Mouse (Mus musculus) 3134 (cell line): Measurements from ENCODE around the gene Cpeb1.

Experiments used
- DNase-seq: peaks from one replicate; pipeline ENCODE4 v3.0.0-alpha.2; 2011; ENCODE audit warnings: low spot score; ENCODE audit not compliant: insufficient read length; ENCODE audit errors: extremely low read depth

Gene Cpeb1

DNA sequence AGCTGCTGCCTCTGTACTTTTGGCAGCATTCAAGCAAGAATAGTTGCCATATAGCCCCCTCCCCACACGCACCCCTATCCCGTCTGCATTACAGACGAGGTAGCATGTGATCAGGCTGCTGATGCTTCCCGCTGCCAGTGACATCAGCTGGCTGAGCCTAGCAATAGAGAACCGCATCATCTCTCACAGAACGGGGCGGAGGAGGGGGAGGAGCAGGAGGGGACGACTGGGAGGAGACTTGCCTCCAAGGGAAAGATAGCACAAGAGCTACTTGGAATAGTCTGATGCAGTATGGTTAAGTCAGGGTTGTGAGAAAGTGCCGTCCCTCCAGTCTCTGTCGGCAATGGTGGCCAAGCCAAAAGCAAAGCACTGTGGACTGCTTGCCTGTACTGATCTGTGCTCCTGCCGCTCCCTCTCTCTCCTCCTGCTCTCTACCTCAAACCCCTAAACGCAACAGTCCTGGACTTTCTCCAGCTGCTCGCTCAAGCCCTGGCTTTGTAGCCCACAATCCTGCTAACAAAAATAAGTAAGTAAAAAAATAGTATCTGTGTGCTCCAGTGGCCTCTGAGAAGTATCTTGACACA, 82.8 kb downstream of the Cpeb1 start:
- no peak for DNase-seq

DNA sequence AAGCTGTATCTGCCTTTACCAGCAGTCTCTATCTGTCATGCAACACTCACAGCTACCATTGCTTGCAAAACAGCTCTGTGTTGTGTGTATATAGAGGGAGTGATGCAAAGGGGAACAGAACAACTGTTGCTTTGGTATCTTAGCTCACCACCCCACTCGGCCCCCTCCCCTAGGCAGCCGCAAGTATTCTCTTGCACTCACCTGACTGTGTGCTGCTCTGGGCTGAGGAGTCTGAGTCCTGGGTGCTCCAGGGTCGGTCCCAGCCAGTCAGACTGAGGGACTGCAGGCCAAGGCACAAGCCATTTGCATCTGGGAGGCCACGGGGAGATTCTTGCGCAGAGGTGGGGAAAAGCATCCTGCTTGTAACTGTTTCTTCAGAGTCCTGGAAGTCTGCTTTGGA, 83.5 kb downstream of the Cpeb1 start:
- DNase-seq, result no peak

DNA sequence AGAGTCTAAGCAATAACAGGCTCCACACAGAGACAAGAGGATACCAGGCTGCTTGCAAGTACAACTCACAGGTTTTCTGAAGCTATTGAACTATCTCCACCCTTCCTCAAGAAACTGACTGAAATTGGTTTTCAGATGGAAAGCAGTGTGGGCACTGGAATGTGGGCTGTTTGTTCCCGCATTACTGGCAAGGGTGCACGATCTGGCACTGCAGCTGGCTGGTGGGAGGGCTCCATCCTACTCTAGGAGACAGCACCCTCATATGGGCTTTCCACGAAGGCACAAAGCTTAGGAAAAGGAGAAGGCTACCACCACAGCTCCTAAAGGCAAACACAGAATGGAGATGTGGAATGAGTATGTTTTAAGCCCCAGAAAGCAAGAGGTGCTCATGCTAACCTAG, 85.5 kb downstream of the Cpeb1 start:
- no peak for DNase-seq

DNA sequence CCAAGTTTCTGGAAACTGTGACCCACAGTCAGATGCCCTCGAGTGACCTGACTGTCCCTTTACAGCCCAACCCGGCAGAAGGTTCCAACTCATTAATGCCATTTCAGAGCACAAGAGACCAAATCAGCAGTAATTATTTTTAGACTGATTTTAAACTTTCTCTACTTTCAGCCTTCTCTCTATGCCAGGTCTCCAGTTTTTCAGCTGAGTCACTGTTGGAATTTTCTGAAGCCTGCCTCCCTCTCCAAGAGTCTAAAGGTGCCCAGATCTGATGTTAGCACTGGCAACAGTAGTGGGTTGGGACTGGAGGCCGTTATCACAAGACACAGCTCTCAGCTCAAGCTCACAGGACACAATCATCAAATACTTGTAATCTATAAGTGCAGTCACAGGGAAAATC, 87.3 kb downstream of the Cpeb1 start:
- no peak for DNase-seq

DNA sequence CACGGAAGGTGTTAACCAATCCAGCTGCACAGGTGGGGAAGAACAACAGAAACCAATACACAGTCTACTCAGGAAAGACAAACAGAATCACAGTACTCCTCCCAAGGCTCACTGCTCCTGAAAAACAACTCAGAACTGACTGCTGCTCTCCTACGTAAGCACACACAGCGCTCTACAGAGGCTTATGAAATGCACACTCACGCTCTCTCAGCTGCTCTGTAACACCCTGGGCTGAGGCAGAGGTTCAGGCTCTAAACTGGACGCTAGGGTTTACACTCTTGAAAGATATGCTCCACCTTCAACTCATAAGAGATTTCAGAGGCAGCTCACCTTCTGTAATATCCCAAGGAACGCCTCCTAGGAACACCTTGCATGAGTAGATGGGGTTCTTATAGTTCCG, 98.3 kb downstream of the Cpeb1 start:
- DNase-seq, result no peak

DNA sequence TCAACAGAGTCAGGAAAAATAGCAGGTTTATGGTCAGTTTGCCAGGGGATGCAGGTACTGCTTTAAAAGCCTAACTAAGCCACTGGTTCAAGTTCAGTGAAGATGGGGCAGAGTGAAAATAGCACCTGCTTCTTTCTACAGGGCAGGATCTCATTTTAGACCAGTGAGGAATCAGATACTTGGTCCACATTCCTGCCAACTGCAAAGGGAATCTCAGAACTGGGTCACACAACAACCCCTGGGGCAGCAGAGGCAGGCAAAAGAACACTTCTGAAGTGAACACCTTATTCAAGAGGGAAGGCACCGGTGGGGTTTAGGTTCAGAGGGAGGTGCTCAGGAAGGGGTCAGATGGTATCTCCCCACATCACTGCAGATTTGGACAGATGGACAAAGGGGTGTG, 98.9 kb downstream of the Cpeb1 start:
- DNase-seq, result no peak

DNA sequence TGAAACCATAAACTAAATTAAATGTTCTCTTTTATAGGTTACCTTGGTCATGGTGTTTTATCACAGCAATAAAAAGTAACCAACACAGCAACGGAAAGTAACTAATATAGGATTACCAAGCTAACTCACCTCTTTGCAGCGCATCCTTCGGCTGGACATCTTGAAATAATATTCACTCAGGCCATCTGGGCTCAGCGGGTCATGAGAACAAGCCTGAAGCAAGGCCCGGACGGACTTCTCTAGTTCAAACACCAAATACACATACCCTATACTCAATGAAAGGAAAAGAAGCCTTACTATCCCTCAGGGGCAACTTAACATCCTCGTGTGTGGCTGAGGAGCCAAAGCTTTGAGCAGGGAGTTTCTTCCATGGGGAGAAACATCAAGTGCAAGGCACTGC, 99.5 kb downstream of the Cpeb1 start:
- no peak for DNase-seq

DNA sequence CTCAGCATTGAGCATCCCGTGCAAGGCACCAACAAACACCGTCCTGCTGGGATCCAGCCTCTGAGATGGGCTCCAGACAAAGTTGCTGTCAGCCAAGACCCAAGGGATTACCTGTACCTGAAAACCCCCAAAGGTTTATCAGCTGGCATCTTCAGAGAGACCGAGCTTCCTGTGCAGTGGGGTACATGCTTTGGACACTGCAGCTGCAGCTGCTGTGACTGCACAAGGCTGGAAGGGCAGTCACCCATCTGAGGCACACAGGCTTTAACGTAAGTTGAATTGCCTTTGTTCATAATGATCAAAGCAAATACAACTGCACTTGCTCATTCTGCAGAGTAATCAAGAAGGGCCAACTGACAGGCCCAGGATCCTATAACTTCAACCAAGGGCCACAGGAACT, 103.4 kb downstream of the Cpeb1 start:
- DNase-seq, result no peak

DNA sequence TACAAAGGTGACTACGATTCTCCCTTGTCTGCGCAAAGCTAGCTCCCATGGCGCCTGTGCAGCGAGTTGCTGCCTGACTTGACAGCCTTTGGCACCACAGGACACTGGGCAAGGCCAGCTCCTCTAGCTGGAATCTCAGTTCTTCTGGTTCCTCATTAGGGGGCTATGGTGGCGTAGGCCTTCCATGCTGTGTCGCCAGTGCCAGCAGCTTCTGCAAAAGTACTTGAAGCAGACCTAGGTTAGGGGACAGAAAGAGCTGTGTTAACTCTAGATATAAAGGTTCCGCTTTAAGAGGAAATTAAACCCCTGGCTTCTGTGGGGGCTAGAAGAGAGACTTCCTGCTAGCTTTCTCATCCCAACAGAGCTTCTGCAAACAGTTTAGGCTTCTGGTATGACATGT, 107.1 kb downstream of the Cpeb1 start:
- no peak for DNase-seq

DNA sequence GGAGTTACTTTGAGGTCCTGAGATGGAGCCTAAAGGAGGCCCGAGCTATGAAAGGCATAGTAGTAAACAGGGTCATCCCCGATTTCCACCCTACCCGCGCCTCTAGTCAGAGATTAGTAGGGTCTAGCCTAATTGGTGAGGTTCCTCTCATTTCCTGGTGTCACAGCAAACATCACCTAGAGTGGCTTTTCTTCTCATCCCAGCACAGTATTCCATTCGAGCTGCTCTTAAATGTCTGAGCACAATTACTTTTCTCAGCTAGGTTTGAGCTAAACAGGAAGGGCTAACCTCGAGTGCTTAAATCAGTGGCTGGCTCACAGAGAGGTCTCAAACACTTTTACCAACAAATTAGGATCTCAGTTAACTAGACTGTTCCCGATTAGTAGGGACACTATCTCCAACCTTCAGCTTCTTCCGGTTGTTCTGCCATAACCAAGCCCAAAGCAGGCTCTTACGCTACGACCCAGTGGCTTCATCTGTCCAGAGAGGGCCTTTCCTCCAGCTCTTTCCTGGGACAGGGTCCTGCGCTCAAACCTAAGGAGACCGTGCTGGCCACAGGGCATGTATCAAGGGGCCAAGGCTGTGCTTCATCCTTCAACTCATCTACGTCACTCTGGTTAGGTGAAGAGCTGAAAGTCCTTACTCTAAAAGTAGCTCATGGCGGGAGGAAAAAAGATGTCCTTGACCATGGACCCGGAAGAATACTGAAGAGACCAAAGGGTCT, 109.7 kb downstream of the Cpeb1 start:
- no peak for DNase-seq

DNA sequence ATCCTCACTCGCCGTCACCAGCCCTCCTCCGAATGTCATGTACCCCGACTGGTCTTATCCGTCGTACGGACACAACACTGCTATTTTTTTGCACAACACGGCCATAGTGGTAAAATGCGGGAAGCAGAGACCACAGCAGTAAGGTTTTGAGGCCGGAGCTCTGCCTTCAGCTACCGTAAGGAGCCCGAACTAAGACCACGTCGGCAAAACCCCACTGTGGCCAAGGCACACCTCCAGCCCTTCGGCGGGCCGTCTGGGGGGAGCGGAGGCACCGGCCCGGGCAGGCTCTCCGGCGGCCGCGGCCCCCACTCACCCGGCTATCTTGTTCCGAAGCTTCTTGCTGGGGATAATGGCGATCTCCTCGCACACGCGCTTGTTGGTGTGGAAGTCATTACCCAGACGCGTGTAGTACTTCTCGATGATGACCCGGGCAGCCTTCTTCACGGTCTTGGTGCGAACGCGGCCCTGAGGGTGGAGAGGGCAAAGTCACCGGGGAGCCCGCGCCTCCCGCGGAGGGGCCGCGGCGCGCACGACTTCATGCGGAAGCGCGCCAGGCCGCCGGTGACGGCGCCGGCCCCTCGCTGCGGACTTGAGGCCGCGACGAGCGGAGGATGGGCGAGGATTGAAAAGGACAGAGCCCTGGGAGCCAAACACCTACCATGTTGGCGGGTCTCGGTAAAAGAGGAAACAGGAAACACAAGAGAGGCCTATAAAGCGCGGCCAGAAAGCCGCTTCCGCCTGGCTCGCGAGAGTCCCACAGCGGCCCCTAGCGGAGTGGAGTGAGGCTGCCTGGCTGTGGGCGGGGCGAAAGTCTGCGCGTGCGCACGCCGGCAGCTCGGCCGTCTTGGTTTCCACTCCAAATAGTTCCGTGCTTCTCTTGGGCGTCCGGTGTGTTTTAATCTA, 110.5 kb downstream of the Cpeb1 start, which contains the start of gene Rps17:
TSS of gene Rps17 (minus strand) at position 711 of the 903 bp plus-strand sequence.
- DNase-seq, result peak; percentile 97

DNA sequence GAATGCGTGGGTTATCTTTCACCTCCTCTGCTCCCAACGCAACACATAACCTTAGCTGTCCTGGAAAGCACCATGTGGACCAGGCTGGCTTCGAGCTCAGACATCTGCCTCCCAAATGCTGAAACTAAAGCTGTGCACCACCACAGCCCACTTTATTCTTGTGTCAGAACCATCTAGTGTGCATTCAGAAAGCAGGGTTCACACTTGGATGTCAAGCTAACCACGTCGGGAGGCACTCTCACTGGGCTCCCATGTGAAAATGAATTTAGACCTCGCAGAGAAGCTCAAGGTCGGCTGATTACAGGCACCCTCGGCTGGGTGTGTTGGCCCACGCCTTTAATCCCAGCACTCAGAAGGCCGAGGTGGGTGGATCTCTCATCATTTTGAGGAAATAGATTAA, 111.4 kb downstream of the Cpeb1 start:
- no peak for DNase-seq

DNA sequence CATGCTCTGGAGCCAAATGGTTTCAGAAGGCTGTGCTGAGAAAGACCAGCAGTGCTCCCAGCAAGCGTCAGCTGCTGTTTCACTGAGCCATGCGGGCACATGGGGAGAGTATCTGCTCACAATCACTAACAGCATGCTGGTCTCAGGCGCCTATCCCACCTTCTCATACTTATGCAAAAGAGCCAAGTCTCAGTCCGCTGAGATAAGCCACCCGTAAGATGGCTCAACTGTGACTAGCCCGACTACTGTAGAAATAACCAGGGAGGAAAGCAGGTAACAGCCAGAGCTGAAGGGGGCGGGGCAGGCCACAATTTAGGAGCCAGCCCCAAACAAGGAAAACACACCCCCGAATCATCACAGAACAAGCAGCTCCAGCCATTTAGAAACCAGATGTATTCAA, 111.9 kb downstream of the Cpeb1 start:
- DNase-seq, result no peak

DNA sequence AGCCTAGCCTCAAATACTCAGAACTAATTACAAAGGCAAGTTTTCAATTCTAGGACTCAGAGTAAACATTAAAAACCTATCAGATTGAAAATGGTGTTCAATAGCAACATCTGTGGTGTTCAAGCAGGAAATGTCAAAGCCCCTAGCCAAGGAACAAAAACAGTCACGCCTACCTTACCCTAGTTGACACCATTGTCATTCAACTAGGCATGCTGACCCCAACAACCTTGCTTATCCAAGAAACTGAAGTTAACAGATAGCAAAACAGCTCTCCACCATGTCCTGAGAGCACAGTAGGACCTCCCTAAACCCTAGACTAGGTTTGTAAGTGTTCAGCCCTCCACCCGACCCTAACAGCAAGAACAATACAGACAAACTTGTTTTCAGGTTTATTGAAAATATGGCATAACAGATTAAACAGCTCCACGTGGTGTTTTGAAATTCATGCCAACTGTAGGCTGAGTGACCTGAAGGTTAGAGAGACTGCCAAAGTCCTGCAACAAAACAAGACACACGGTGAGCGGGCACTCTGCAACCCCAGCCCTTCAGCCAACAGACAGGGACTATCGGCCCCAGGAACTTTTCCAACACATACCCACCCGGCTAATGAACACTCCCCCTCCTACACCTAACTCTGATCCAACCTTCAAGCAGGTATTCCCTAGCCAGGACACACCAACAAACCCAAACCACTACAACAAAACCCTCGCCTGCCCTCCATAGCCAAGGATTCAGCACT, 112.7 kb downstream of the Cpeb1 start:
- no peak for DNase-seq

DNA sequence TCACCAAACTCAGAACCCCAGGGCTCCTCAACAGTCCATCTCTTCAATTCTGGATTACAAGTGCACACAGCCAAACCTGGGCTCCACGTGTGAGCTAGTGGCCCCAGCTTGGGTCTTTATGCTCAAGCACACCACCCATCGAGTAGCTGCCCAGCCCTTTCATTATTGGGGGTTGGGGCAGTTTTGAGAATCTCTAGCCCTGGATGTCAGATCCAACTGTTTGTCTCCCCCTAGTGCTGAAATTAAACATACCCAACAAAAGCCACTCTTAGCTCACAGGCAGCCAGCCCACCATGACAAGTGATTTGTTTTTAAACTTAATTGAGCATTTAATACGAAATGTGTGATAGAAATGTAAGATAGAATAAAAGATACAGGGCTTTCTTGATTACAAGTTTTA, 113.7 kb downstream of the Cpeb1 start:
- DNase-seq, result no peak

DNA sequence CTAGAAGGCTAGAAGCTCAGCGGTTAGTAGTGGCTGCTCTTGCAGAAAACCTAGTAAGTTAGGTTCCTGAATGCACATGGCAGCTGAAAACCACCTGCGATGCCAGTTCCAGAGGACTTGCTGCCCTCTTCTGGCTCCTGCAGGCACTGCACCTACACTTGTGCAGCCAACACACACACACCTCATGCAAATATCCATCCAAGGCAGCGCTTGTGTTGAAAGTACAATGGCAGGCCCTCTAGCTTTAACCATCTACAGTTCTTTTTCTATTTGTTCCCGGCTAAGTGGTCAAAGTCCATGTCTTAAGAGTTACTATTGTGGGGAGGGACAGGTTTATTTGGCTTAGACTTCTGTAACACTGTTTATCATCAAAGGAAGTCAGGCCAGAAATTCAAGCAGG, 115.5 kb downstream of the Cpeb1 start:
- peak; percentile 54 for DNase-seq

DNA sequence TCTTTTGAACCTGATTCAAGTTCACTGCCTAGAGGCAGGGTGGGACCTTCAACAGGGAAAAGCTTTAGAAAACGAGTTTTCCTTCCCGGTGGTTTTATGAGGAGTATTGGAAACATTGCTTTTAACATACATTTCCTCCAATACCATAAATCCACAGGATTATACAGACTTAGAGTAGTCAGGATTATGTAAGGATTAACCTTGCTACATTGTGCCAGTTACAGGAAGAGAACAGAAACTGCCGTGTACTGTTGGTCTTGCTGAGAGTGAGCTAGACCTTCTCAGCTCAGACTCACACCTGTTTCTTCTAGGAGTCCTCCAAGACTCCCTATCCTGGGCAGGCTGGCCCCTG, 116.8 kb downstream of the Cpeb1 start:
- DNase-seq, result no peak

DNA sequence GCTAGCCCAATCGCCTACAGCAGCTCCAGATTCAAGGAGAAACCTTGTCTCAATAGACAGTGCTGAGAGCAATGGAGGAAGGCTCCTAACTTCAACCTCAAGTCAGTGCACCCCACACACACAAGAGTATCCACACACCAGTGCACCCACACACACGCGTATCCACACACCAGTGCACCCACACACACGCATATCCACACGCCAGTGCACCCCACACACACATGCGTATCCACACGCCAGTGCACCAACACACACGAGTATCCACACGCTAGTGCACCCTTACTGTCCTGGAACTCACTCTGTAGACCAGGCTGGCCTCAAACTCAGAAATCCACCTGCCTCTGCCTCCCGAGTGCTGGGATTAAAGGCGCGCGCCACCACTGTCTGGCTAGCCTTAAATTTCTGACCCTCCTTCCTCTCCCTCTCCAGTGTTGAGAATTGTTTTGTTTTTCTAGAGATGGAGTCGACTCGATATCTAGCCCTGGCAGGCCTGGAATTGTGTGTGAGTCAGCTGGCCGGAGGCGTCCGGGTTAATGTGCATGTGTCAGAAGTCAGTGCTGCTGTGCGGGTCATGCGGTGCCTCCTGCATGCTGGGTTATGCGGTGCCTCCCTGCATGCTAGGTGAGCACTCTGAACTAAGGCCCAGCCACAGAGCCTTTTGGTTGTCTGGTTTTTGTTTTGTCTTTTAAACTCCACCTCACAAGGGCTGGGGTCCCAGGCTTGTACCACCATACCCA, 117.3 kb downstream of the Cpeb1 start:
- DNase-seq, result no peak

DNA sequence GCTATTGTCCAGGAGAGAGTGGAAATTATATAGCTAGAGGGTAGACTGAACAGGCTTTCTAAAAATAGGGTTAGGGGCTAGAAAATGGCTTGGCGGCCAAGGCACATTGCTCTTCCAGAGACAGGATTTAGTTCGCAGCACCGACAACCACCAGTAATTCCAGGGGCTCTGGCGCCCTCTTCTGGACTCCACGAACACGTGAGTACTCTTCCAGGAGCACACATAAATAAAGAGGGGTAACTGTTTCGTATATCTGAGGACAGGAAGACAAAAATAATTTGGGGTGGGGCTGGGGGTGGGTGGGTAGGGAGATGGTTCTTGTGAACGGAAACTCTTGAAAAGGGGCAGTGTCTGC, 118.9 kb downstream of the Cpeb1 start:
- DNase-seq, result no peak

DNA sequence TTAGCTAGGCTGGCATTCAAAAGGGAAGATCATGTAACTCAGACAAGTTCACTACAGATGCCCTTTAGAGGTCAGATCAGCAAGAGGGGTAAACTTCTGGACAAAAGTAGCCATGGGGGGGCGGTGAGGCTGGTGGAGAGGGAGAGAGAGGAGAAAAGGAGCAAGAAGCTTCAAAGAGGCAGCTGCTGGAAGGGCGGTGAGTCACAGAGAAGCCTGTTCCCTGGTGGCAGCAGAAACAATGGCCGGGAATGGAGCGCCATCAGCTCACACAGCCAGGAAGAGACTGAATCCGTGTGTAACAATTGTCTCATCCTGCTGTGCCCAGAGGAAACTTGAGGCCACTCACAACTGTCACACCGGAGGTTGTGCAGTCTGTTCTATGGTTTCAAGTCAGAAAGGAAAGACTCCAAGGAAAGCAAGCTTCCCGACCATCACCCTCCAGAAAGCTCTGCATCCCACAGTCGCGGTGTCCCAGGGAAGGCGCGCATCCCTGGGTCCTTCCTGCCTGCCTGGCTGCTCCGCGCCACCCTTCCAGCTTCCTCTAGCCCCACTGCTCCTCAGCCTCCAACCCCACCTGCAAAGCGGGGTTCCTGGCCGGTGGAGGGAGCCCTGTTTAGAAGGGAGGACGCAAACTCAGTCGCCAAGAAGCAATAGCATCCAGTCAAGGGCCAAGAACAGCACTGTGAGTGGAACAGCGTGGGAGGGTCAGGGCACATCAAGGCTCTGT, 119.4 kb downstream of the Cpeb1 start:
- DNase-seq, result no peak
